Mouse (Mus musculus) megakaryocyte, adult 5-6 weeks (primary cell): ENCODE data around the gene Crtc3. TPM values are rescaled to one million over a fixed set of nuclear protein-coding genes. Genes with fewer than 3 reads are reported as not detected.
A peak's percentile ranks its signal among the peaks of the same experiment; 100 is the strongest.

Source experiments
- ATAC-seq: 2 replicates; pipeline ENCODE4 v1.8.0; 2016; ENCODE audit warnings: mild to moderate bottlenecking, inconsistent platforms; ENCODE audit not compliant: poor library complexity, severe bottlenecking
- total RNA-seq, 2 experiments: library from RNA; stranded (forward) in 1 of 2; stranded (reverse) in 1 of 2; fragments of 153-499, 151-499 nt in 1 of 2; fragments of 221-1000, 200-1000 nt in 1 of 2; gene quantifications; 2 replicates each; pipeline versions ENCODE4 v1.2.3 to v1.2.4; 2015 to 2017

Crtc3 gene
- total RNA-seq, 2 experiments from 2014 or later, result 13.0 to 21.3 TPM

- peak; percentile 65 for ATAC-seq
Observed at GRCm38 (mm10) chr7:80687721-80688555, 739 bp downstream of the Crtc3 start.

DNA sequence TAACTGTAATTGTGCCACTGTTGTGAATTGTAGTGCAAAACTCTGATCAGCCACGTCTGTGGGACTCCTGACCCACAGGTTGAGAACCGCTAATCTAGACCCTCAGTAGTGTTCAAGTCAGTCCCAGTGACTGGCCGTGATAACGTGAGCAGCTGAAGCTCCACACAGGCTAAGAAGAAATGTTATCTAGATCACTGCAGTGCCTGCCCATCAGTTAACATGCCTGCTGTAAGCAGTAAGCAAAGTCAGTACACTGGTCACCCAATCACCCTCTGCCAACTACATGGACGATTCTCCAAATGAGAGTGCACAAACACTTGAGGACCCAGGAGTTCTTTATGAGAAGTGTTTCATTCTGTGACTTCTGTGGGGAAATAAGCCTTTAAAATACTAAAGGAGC, 3.0 kb downstream of the Crtc3 start:
- ATAC-seq, result no peak

- ATAC-seq, result no peak
Observed at GRCm38 (mm10) chr7:80682630-80683029, 6.0 kb downstream of the Crtc3 start.

GRCm38 (mm10) chr7:80680218-80680847, 8.3 kb downstream of the Crtc3 start:
- ATAC-seq, result peak; percentile 59

- peak; percentile 81 for ATAC-seq
Observed at GRCm38 (mm10) chr7:80672323-80672722, 16.4 kb downstream of the Crtc3 start.

DNA sequence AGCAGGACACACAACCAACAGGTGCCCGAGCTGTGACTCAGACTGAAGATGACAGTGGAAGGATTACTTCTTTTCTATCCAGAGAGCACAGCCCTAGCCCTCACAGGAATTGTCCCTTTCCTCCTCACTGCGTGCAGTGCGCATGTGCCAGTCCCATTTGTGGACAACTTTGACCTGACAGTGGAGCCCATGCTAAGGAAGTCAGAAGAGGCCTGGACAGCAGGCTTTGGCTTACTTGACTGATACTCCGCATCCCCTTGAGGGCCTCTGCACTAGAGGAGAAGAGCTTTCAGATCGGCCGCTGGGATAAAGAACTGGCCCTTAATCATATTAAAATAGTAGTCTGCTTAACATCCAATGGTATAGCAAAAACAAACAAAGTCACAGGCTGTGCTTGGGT, 17.8 kb downstream of the Crtc3 start:
- no peak for ATAC-seq

DNA sequence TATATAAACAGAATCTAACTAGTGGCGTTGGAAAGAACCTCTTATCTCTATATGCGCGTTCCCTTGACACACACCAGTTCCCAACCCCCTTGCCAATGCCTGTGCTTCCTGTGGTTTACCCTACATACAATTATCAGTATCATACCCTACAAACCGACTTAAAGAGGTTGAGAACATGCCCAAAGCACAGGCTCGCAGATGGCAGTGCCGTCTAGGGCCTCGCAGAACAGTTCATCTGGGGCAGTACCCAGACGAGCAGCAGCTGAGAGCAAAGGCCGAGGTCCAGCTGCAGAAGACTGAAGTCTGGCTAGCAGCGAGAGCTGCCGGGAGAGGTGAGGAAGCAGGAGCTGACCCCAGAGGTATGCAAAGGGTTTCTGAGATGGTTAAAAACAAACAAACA, 21.5 kb downstream of the Crtc3 start:
- ATAC-seq, result peak; percentile 18; the same call in 1 of the 2 replicates

DNA sequence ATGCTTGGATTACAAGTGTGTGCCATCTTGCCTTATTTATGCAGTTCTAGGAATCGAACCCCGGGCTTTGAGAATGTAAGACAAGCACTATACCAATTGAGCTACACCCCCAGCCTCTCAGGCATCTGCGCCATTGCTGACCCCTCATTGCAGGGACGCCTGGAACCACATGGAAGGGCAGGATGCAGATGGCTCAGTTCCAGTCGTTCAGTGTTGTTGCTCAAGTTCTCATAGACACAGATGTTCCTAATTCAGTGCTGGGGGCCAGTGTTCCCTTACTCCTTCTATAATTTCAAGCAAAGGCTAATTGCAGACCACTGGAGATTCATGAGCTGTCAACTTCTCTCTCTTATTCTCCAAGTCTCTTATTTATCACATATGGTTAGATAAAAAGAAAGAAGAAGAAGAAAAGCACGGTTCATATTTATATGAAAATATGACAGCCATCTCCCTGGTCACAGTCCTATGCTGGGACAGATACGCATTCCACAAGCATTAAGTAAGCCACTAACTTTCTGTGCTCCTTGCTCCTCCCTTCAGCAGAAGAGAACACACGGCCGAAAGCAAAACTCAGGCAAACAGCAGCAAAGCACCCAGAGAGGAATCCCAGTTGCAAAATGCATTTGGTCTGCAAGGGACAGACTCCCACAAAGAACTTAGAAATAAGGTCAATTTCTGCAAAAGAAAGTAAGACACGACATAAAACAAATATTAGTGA, 22.3 kb downstream of the Crtc3 start:
- no peak for ATAC-seq

DNA sequence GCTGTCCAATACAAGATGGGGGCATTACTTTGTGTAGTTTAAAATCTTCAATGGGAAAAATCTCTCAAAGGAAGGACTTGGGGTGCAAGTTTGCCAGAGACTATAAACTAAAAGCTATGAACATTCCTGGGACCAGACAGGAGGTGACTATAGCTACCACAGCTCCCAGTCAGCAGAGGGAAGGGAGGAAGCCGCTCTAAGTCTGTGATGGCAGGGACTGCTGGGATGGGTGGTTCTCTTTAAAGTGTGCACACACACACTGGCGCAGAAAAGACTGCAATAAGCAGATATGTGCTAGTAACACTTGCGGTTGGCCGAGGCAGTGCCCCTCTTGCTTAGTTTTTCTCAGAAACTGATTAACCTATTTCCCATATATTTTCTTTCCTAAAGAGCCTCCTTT, 27.6 kb downstream of the Crtc3 start:
- ATAC-seq, result no peak

DNA sequence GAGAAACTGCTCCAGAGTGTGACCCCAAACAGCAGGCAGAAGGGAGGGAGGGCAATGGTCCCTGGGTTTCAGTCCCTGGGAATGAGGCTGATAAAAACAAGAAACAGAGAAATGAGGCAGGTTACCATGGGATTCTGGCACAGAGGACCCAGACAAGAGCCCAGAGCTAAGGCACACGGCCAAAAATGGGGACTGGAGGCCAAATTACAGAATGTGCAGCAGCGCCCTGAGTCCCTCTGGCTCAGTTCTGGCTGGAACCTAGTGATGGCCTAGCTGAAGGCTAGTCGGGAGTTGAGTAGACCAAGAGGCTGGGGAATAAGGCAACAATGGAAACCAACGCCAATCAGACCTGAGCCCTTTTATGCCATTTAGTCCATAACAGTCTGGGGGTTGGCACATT, 28.1 kb downstream of the Crtc3 start:
- no peak for ATAC-seq

GRCm38 (mm10) chr7:80657896-80658295, 30.8 kb downstream of the Crtc3 start:
- ATAC-seq, result no peak

DNA sequence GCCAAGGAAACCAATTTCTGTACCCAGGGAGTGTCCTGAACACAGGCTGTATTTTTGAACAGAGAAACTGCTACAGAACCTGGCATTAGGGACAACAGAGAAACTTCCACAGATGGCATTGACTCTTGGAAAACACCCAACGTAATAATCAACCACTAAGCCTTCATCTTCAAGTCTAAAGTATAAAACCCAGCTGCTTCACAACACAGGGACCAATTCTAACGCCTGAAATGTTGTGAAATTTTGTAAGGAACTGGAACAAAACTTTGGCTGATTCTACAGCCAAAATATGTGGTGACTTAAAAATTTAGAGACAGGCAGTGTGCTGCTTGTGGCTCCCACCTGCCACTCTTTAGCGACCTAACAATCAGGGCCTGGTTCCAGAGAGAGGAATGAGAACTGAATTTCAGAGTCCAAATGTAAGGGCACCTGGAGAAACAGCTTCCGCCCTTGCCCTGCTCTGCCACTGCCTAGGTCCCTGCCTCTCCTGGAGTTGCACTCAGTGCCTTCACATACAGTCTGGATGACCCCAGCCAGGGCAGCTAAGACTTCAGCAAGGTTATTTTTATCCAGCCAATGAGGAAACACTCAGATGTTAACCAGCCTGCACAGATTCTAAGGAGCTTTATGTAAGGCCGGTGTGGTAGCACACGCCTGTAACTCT, 33.2 kb downstream of the Crtc3 start:
- no peak for ATAC-seq

- ATAC-seq, result 0 out of 2 replicates have a peak, but pooled peaks have one; percentile 41
Observed at GRCm38 (mm10) chr7:80654926-80655325, 33.8 kb downstream of the Crtc3 start.

GRCm38 (mm10) chr7:80654393-80654792, 34.3 kb downstream of the Crtc3 start:
- peak; percentile 83 for ATAC-seq

- peak; percentile 48 for ATAC-seq
Observed at GRCm38 (mm10) chr7:80653971-80654370, 34.7 kb downstream of the Crtc3 start.

DNA sequence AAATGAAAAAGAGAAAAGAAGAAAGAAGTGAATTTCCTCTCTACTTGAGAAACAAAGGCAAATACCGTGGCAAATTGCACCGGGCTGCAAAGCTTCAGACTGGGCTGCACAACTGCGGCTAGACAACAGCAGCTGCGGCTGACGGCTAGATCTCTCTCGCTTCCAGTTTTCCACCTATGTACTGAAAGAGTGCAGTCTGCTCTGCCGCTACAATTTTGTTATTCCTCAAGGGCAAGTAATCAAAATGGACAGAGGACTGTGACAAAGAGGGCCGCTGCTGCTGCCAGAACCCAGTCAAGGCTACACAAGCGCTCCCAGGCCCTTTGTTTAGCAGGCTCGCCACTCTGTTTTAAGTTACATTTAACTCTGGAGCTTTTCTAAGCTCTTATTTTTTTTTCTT, 35.6 kb downstream of the Crtc3 start:
- ATAC-seq, result no peak

GRCm38 (mm10) chr7:80652289-80652688, 36.4 kb downstream of the Crtc3 start:
- peak; percentile 33 for ATAC-seq

DNA sequence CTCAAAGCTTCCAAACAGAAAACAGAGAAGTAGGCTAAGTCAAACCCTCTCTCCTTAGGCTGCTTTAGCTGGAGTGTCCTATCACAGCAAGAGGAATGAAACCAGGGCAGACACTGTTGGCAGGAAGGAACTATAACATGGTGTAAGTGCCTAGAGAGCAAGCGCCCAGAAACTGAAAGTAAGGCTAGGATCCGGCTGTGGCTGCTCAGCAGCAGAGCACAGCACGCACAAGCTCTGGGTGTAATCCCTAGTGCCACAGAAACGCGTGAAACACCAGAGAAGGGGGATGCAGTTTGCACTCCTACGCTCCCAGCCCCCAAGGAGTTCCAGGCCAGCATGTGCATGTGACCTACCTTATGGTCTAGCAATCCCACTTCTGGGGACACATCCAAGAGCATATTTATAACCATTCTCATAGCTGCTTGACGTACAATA, 41.2 kb downstream of the Crtc3 start:
- peak; percentile 92 for ATAC-seq

- no peak for ATAC-seq
Observed at GRCm38 (mm10) chr7:80646093-80647025, 42.3 kb downstream of the Crtc3 start.
